Comparison of ENCODE assay signal across 8 mouse cellular contexts in genomic region chr9:102690891-102691290, GRCm38 (mm10). TPM values are rescaled to one million over a fixed set of nuclear protein-coding genes. Genes with fewer than 3 reads are reported as not detected.
DNase-seq lines count a peak whose midpoint lies in the region; ATAC-seq lines count a peak whose summit lies in the region.

No protein-coding gene starts in this region.

- H3K9me3 ChIP-seq in kidney, embryonic 15.5 days (replicated peaks) = no peaks in the 10 kb centered on the region
- H3K9me3 ChIP-seq in embryonic facial prominence, embryonic 14.5 days (ENCODE audit: control insufficient read depth, low read length) = no peaks in the 10 kb centered on the region
- no peaks in the 10 kb centered on the region for H3K9me3 ChIP-seq in intestine, embryonic 16.5 days (ENCODE audit: control insufficient read depth, low read length)

- ATAC-seq in kidney, embryonic 15.5 days (replicated peaks; ENCODE audit: low FRiP score) = no peak
- no peak; the same call in 1 of the 2 replicates for ATAC-seq in embryonic facial prominence, embryonic 14.5 days (ENCODE audit: low read depth)
- 0 out of 2 replicates have a peak, but pooled peaks have one; percentile 9 for ATAC-seq in intestine, embryonic 16.5 days
- no peak for ATAC-seq in megakaryocyte progenitor cell, adult 5-6 weeks (replicated peaks; ENCODE audit: poor library complexity)

- no peak for DNase-seq in kidney, adult 8-10 months
- no peak for DNase-seq in embryonic facial prominence, embryonic 14.5 days (ENCODE audit: low spot score)
- DNase-seq in neural tube, embryonic 10.5 days (ENCODE audit: extremely low spot score, low spot score) = peak; percentile 67
- no peak for DNase-seq in urinary bladder, postnatal 4 days (ENCODE audit: low spot score in 2 of 2)
- no peak for DNase-seq in thymus, postnatal 36 days

- peaks cover 31% of the 10 kb centered on the region for H3K4me1 ChIP-seq in kidney, embryonic 15.5 days
- peaks cover 27% of the 10 kb centered on the region for H3K4me1 ChIP-seq in embryonic facial prominence, embryonic 14.5 days (ENCODE audit: control insufficient read depth, insufficient read depth, low read length)
- H3K4me1 ChIP-seq in intestine, embryonic 16.5 days (ENCODE audit: control insufficient read depth, insufficient read depth, low read length) = peaks cover 30% of the 10 kb centered on the region

- peak overlapping the region; percentile 99 for H3K4me2 ChIP-seq in kidney, embryonic 15.5 days
- peak overlapping the region; percentile 95 for H3K4me2 ChIP-seq in embryonic facial prominence, embryonic 14.5 days (ENCODE audit: low read depth, low read length)
- H3K4me2 ChIP-seq in intestine, embryonic 16.5 days (ENCODE audit: low read depth, low read length) = peak overlapping the region; percentile 100

- 11% methylated on average over 15 of the region's 15 CpGs for WGBS in kidney, embryonic 15.5 days
- WGBS in embryonic facial prominence, embryonic 14.5 days = 5% methylated on average over 15 of the region's 15 CpGs
- WGBS in intestine, embryonic 16.5 days = 13% methylated on average over 15 of the region's 15 CpGs

- H3K27me3 ChIP-seq in kidney, embryonic 15.5 days = peaks cover 17% of the 10 kb centered on the region
- H3K27me3 ChIP-seq in embryonic facial prominence, embryonic 14.5 days (replicated peaks; ENCODE audit: control insufficient read depth, insufficient read depth, low read length) = no peaks in the 10 kb centered on the region
- no peaks in the 10 kb centered on the region for H3K27me3 ChIP-seq in intestine, embryonic 16.5 days (replicated peaks; ENCODE audit: control insufficient read depth, insufficient read depth, low read length)

- H3K4me3 ChIP-seq in kidney, embryonic 15.5 days (replicated peaks) = peak overlapping the region; percentile 63
- H3K4me3 ChIP-seq in embryonic facial prominence, embryonic 14.5 days (ENCODE audit: low read depth, low read length) = peak overlapping the region; percentile 51
- peak overlapping the region; percentile 59 for H3K4me3 ChIP-seq in intestine, embryonic 16.5 days (ENCODE audit: low read length)

- H3K36me3 ChIP-seq in kidney, embryonic 15.5 days = no peaks in the 10 kb centered on the region
- H3K36me3 ChIP-seq in embryonic facial prominence, embryonic 14.5 days (ENCODE audit: control insufficient read depth, insufficient read depth, low read length) = no peaks in the 10 kb centered on the region
- no peaks in the 10 kb centered on the region for H3K36me3 ChIP-seq in intestine, embryonic 16.5 days (ENCODE audit: control insufficient read depth, insufficient read depth, low read length)

- 0 out of 2 replicates have a peak overlapping the region, but pooled peaks have one; percentile 50 for H3K9ac ChIP-seq in kidney, embryonic 15.5 days
- peak overlapping the region; percentile 64 for H3K9ac ChIP-seq in embryonic facial prominence, embryonic 14.5 days (ENCODE audit: low read depth, low read length)
- peak overlapping the region; percentile 71; the same call in 1 of the 2 replicates for H3K9ac ChIP-seq in intestine, embryonic 16.5 days (ENCODE audit: low read depth, low read length)

- no peak overlapping the region for H3K27ac ChIP-seq in kidney, embryonic 15.5 days
- peak overlapping the region; percentile 82 for H3K27ac ChIP-seq in embryonic facial prominence, embryonic 14.5 days (replicated peaks; ENCODE audit: low read depth, low read length)
- H3K27ac ChIP-seq in intestine, embryonic 16.5 days (ENCODE audit: low read length) = peak overlapping the region; percentile 45

RNA-seq across cellular contexts. Expression of gene Amotl2, which starts 25.6 kb away (rescaled TPM):
- polyA plus RNA-seq in kidney, embryonic 15.5 days (2015; fragmentation: Nextera tagmentation; extraction: Ambion mirVana) = 43.3 and 45.1 TPM in 2 replicates
- 44.5 and 48.1 TPM in 2 replicates for polyA plus RNA-seq in embryonic facial prominence, embryonic 14.5 days (2014; fragmentation: Nextera tagmentation; extraction: Ambion mirVana)
- polyA plus RNA-seq in intestine, embryonic 16.5 days (2015; fragmentation: Nextera tagmentation; extraction: Ambion mirVana) = 20.4 and 21.8 TPM in 2 replicates
- total RNA-seq in megakaryocyte progenitor cell, adult 5-6 weeks (2015) = 0.84 and 2.1 TPM in 2 replicates
- 0.98 and 8.5 TPM in 2 replicates for total RNA-seq in megakaryocyte progenitor cell, adult 5-6 weeks (2017)
